Mouse (Mus musculus) G1E (cell line): Measurements from ENCODE around the gene Metap2.

ENCODE experiments used
- CTCF ChIP-seq: IDR thresholded peaks from 2 replicates; pipeline ENCODE4 v1.5.1; 2012; ENCODE audit warnings: low read depth, low read length, inconsistent platforms, mixed read lengths
- POLR2AphosphoS5 ChIP-seq: IDR thresholded peaks from 2 replicates; pipeline ENCODE4 v1.6.1; 2012; ENCODE audit warnings: low read depth, low read length, inconsistent platforms; ENCODE audit not compliant: insufficient replicate concordance

DNA sequence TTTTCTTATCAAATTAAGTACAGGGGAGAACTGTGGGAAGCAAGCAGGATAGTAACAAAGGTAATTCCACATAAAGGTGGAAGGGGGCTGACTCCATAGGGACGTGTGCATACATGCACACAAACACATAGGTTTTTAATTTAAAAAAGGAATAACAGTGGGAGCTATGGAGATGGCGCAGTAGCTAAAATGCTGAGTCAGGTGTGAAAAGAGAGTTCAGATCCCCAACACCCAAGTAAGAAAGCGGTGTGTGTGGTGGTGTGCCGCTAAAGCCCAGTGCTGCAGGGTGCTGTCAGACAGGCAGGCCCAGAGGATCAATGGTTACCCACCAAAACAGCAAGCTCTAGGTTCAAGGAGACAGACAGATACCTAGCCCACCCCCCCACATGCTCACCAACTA, 18.2 kb downstream of the Metap2 start:
- TF ChIP-seq CTCF (no peak), POLR2AphosphoS5 (no peak)
